15 mouse cellular contexts compared by ENCODE assay signal in the genomic region with DNA sequence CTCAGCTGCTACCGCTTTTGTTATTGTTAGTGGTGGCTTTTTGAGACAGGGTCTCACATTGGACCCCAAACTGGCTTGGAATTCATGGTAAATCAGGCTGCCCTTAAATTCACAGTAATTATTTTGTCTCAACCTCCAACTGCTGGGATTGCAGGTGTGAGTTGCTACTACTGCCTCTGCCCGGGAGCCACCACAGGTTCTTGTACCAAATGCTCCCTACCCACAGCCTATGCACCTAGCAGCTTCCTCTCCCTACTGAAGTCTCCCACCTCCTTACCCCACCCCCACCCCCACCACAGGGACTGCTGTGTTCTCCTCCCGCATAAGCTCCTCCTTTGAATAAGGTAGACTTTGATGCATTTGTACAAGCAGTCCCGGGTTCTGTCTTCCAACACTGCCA.
"Had no signal": no experiment of that assay in that cellular context is flagged by ENCODE, and none has a peak within 500 bp of the region (broad histone marks: within the 10 kb centered on the region; RNA-seq: fewer than 3 reads in every experiment).

No protein-coding gene starts in this region.

- H3K27me3 ChIP-seq: liver, embryonic 13.5 days; liver, embryonic 15.5 days; lung, embryonic 15.5 days; midbrain, embryonic 13.5 days; midbrain, embryonic 15.5 days; neural tube, embryonic 12.5 days had no signal

- ATAC-seq: liver, postnatal 0 days; midbrain, embryonic 13.5 days; midbrain, embryonic 15.5 days had no signal

- H3K4me2 ChIP-seq: liver, embryonic 11.5 days; liver, embryonic 13.5 days; liver, embryonic 15.5 days; lung, embryonic 15.5 days; midbrain, embryonic 11.5 days; midbrain, embryonic 13.5 days; midbrain, embryonic 15.5 days; neural tube, embryonic 12.5 days had no signal

- DNase-seq: liver; liver, embryonic 13.5 days; liver, postnatal 0 days; lung, adult 2 months; lung, postnatal 14 days; right cerebral cortex, postnatal 14 days had no signal

- H3K9ac ChIP-seq: liver, embryonic 13.5 days; liver, embryonic 15.5 days; liver, postnatal 0 days; lung, embryonic 15.5 days; midbrain, embryonic 13.5 days; midbrain, embryonic 15.5 days; neural tube, embryonic 12.5 days had no signal

- H3K27ac ChIP-seq: liver, embryonic 13.5 days; liver, embryonic 15.5 days; lung, embryonic 15.5 days; macrophage; midbrain, embryonic 13.5 days; midbrain, embryonic 15.5 days; neural tube, embryonic 12.5 days had no signal

- H3K4me3 ChIP-seq: liver, embryonic 13.5 days; liver, embryonic 15.5 days; lung, embryonic 15.5 days; midbrain, embryonic 13.5 days; midbrain, embryonic 15.5 days; neural tube, embryonic 12.5 days had no signal

- H3K36me3 ChIP-seq: liver, embryonic 13.5 days; liver, embryonic 15.5 days; lung, embryonic 15.5 days; midbrain, embryonic 15.5 days had no signal

- H3K9me3 ChIP-seq: liver, embryonic 13.5 days; liver, embryonic 15.5 days; lung, embryonic 15.5 days; megakaryocyte, embryonic 14.5 days; midbrain, embryonic 13.5 days; midbrain, embryonic 15.5 days; neural tube, embryonic 12.5 days had no signal
